Mouse (Mus musculus): ENCODE data around the gene Apol8. TPM values are rescaled to one million over a fixed set of nuclear protein-coding genes. Genes with fewer than 3 reads are reported as not detected.

Apol8 gene
- polyA plus RNA-seq (2015; fragmentation: Nextera tagmentation; extraction: Ambion mirVana), result 0.19 and 0.21 TPM in 2 replicates

DNA sequence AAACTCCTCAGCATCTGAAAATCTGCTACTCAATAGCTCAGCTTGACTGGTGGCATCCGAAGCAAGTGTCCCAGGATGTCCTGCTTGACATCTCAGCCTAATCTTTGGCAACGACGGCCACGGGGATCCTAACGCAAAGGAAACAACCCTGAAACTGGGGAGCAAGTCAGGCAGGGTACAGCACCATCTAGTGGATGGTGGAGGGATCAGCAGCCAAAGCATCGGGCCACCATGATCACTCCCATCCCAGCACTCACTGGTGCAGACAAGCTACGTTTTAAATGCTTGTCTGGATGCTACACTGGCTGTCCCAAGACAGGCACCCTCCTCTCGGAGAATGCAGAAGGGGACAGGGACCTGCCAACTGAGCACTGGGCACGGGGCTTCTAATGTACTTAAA lies at the start of gene Apol8:
Gene Apol8 (minus strand): TSS at position 156 of the 400 bp plus-strand sequence.
- 9% methylated on average over 9 of the region's 9 CpGs for WGBS
- Histone ChIP-seq H3K27ac (ENCODE audit: low read length) (no peak within 1 kb of the TSS), H3K4me3 (ENCODE audit: low read length) (no peak within 1 kb of the TSS), H3K9me3 (ENCODE audit: low read length) (no peaks in the 10 kb centered on the region), H3K4me2 (replicated peaks; ENCODE audit: low read depth, low read length) (no peak within 1 kb of the TSS), H3K36me3 (ENCODE audit: insufficient read depth, low read length) (peaks cover 25% of the 10 kb centered on the region), H3K4me1 (ENCODE audit: insufficient read depth, low read length) (no peaks in the 10 kb centered on the region), H3K9ac (replicated peaks; ENCODE audit: low read length) (no peak within 1 kb of the TSS), H3K27me3 (ENCODE audit: insufficient read depth, low read length) (no peaks in the 10 kb centered on the region)
- ATAC-seq (ENCODE audit: low FRiP score, low TSS enrichment), result no peak

GRCm38 (mm10) chr15:77805657-77806056 lies 48.9 kb upstream of the Apol8 start:
- peaks cover 16% of the 10 kb centered on the region for H3K4me1 ChIP-seq (ENCODE audit: insufficient read depth, low read length)
- no peak overlapping the region for H3K9ac ChIP-seq (replicated peaks; ENCODE audit: low read length)
- no peak overlapping the region for H3K4me3 ChIP-seq (ENCODE audit: low read length)
- H3K36me3 ChIP-seq (ENCODE audit: insufficient read depth, low read length), result peaks cover 76% of the 10 kb centered on the region
- H3K27ac ChIP-seq (ENCODE audit: low read length), result no peak overlapping the region
- H3K4me2 ChIP-seq (replicated peaks; ENCODE audit: low read depth, low read length), result no peak overlapping the region
- no peaks in the 10 kb centered on the region for H3K27me3 ChIP-seq (ENCODE audit: insufficient read depth, low read length)
- ATAC-seq (ENCODE audit: low FRiP score, low TSS enrichment), result no peak
- H3K9me3 ChIP-seq (ENCODE audit: low read length), result no peaks in the 10 kb centered on the region
- 92% methylated on average over 4 of the region's 4 CpGs for WGBS

DNA sequence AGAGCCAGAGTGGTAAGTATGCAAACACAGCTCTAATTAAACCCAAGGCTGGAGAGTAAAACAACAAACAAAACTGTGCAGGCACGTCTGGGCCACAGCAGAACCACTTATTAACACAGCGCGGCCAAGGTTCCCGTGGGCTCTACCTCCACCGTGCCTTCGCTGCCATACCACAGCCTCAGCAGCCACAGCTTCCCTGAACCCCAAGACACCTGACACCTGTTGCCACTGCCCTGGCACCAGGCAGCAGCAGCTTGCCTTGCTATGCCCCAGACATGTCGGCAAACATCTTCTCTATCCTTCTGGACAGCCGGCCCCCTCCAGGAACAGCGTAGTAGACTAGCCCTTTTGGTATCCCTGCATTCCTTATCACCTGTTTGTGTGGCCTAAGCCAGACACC lies 48.1 kb upstream of the Apol8 start:
- Histone ChIP-seq H3K27me3 (ENCODE audit: insufficient read depth, low read length) (no peaks in the 10 kb centered on the region), H3K4me2 (replicated peaks; ENCODE audit: low read depth, low read length) (no peak overlapping the region), H3K4me1 (ENCODE audit: insufficient read depth, low read length) (peaks cover 16% of the 10 kb centered on the region), H3K9ac (replicated peaks; ENCODE audit: low read length) (no peak overlapping the region), H3K4me3 (ENCODE audit: low read length) (no peak overlapping the region), H3K27ac (ENCODE audit: low read length) (no peak overlapping the region), H3K36me3 (ENCODE audit: insufficient read depth, low read length) (peaks cover 73% of the 10 kb centered on the region), H3K9me3 (ENCODE audit: low read length) (no peaks in the 10 kb centered on the region)
- no peak for ATAC-seq (ENCODE audit: low FRiP score, low TSS enrichment)
- WGBS, result 81% methylated on average over 9 of the region's 9 CpGs

GRCm38 (mm10) chr15:77804460-77804859 lies 47.7 kb upstream of the Apol8 start:
- no peak overlapping the region for H3K4me3 ChIP-seq (ENCODE audit: low read length)
- no peaks in the 10 kb centered on the region for H3K9me3 ChIP-seq (ENCODE audit: low read length)
- no peaks in the 10 kb centered on the region for H3K27me3 ChIP-seq (ENCODE audit: insufficient read depth, low read length)
- ATAC-seq (ENCODE audit: low FRiP score, low TSS enrichment), result no peak
- H3K27ac ChIP-seq (ENCODE audit: low read length), result no peak overlapping the region
- H3K4me2 ChIP-seq (replicated peaks; ENCODE audit: low read depth, low read length), result no peak overlapping the region
- H3K9ac ChIP-seq (replicated peaks; ENCODE audit: low read length), result no peak overlapping the region
- H3K36me3 ChIP-seq (ENCODE audit: insufficient read depth, low read length), result peaks cover 69% of the 10 kb centered on the region
- H3K4me1 ChIP-seq (ENCODE audit: insufficient read depth, low read length), result peaks cover 20% of the 10 kb centered on the region
- WGBS, result 84% methylated on average over 6 of the region's 6 CpGs

DNA sequence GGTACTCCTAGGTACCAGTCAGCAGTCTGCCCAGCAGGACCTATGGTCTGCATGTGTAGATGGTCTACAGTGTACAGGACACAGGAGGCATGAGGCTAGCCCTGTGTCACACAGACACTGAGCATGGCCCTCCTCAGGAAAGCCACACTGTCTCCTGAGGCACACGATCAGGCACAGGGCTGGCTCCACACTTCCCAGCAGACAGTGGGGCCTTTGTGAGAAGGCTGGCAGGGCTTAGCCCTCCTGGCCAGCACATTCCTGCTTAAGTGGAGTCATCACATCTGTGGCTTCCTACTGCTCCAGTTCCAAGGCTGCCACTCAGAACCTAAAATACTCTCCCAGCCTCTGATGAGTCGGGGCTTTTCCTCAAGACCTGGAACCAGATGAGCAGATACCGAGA lies 46.9 kb upstream of the Apol8 start:
- Histone ChIP-seq H3K27ac (ENCODE audit: low read length) (peak overlapping the region; percentile 9; the same call in 1 of the 2 replicates), H3K36me3 (ENCODE audit: insufficient read depth, low read length) (peaks cover 61% of the 10 kb centered on the region), H3K4me3 (ENCODE audit: low read length) (no peak overlapping the region), H3K9me3 (ENCODE audit: low read length) (no peaks in the 10 kb centered on the region), H3K9ac (replicated peaks; ENCODE audit: low read length) (no peak overlapping the region), H3K4me1 (ENCODE audit: insufficient read depth, low read length) (peaks cover 27% of the 10 kb centered on the region), H3K4me2 (replicated peaks; ENCODE audit: low read depth, low read length) (no peak overlapping the region), H3K27me3 (ENCODE audit: insufficient read depth, low read length) (no peaks in the 10 kb centered on the region)
- ATAC-seq (ENCODE audit: low FRiP score, low TSS enrichment), result no peak
- WGBS, result 84% methylated on average over 3 of the region's 3 CpGs

DNA sequence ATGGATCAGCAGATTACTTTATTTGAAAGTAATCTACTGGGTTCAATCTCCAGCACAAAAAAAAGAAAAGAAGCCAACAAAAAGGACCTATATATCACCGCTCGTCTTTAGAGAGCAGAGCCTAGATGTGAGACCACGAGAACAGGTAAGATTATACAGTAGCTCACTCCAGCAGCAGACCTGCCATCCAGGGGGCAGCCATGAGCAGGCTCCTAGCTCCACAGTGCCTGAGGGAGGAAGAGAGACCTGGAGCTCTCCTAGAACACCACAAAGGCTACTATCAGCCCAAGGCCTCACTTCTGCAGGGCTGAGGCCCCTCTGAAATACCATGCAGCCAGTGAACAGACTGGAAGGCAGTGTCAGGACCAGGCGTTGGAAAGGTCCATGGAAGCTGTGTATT lies 46.2 kb upstream of the Apol8 start:
- H3K36me3 ChIP-seq (ENCODE audit: insufficient read depth, low read length), result peaks cover 56% of the 10 kb centered on the region
- 75% methylated on average over 4 of the region's 4 CpGs for WGBS
- H3K9ac ChIP-seq (replicated peaks; ENCODE audit: low read length), result no peak overlapping the region
- H3K27ac ChIP-seq (ENCODE audit: low read length), result no peak overlapping the region; the same call in 1 of the 2 replicates
- no peak overlapping the region for H3K4me2 ChIP-seq (replicated peaks; ENCODE audit: low read depth, low read length)
- ATAC-seq (ENCODE audit: low FRiP score, low TSS enrichment), result no peak
- H3K9me3 ChIP-seq (ENCODE audit: low read length), result no peaks in the 10 kb centered on the region
- no peaks in the 10 kb centered on the region for H3K27me3 ChIP-seq (ENCODE audit: insufficient read depth, low read length)
- peaks cover 35% of the 10 kb centered on the region for H3K4me1 ChIP-seq (ENCODE audit: insufficient read depth, low read length)
- H3K4me3 ChIP-seq (ENCODE audit: low read length), result no peak overlapping the region

GRCm38 (mm10) chr15:77801188-77801587 lies 44.4 kb upstream of the Apol8 start:
- H3K4me1 ChIP-seq (ENCODE audit: insufficient read depth, low read length), result peaks cover 47% of the 10 kb centered on the region
- H3K4me2 ChIP-seq (replicated peaks; ENCODE audit: low read depth, low read length), result no peak overlapping the region
- no peaks in the 10 kb centered on the region for H3K27me3 ChIP-seq (ENCODE audit: insufficient read depth, low read length)
- ATAC-seq (ENCODE audit: low FRiP score, low TSS enrichment), result no peak
- peaks cover 48% of the 10 kb centered on the region for H3K36me3 ChIP-seq (ENCODE audit: insufficient read depth, low read length)
- H3K9ac ChIP-seq (replicated peaks; ENCODE audit: low read length), result no peak overlapping the region; the same call in 1 of the 2 replicates
- peak overlapping the region; percentile 99 for H3K27ac ChIP-seq (ENCODE audit: low read length)
- no peak overlapping the region for H3K4me3 ChIP-seq (ENCODE audit: low read length)
- WGBS, result 28% methylated on average over 4 of the region's 4 CpGs
- H3K9me3 ChIP-seq (ENCODE audit: low read length), result no peaks in the 10 kb centered on the region

DNA sequence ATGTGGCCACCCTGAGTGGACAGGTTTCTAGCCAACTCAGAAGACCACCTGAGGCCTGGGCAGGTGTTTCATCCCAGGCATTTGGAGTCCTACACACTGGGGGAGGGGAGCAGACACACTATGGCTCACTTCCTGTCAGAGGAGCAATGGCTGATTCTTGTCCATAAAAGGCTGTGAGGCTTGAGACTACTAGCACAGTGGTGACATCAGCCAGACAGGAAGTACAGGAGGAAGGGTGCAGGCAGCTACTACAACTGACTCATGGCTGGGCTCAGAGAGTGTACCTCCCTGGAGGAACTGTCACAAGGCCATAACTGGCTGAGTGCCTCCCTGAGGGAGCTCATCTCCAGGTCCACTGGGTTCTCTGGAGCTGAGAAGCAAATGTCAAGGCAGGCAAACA lies 43.7 kb upstream of the Apol8 start:
- peaks cover 46% of the 10 kb centered on the region for H3K36me3 ChIP-seq (ENCODE audit: insufficient read depth, low read length)
- H3K4me1 ChIP-seq (ENCODE audit: insufficient read depth, low read length), result peaks cover 47% of the 10 kb centered on the region
- no peak overlapping the region for H3K4me3 ChIP-seq (ENCODE audit: low read length)
- peak overlapping the region; percentile 99 for H3K27ac ChIP-seq (ENCODE audit: low read length)
- H3K9ac ChIP-seq (replicated peaks; ENCODE audit: low read length), result peak overlapping the region; percentile 5
- H3K4me2 ChIP-seq (replicated peaks; ENCODE audit: low read depth, low read length), result no peak overlapping the region
- no peaks in the 10 kb centered on the region for H3K27me3 ChIP-seq (ENCODE audit: insufficient read depth, low read length)
- H3K9me3 ChIP-seq (ENCODE audit: low read length), result no peaks in the 10 kb centered on the region
- ATAC-seq (ENCODE audit: low FRiP score, low TSS enrichment), result peak; percentile 50

DNA sequence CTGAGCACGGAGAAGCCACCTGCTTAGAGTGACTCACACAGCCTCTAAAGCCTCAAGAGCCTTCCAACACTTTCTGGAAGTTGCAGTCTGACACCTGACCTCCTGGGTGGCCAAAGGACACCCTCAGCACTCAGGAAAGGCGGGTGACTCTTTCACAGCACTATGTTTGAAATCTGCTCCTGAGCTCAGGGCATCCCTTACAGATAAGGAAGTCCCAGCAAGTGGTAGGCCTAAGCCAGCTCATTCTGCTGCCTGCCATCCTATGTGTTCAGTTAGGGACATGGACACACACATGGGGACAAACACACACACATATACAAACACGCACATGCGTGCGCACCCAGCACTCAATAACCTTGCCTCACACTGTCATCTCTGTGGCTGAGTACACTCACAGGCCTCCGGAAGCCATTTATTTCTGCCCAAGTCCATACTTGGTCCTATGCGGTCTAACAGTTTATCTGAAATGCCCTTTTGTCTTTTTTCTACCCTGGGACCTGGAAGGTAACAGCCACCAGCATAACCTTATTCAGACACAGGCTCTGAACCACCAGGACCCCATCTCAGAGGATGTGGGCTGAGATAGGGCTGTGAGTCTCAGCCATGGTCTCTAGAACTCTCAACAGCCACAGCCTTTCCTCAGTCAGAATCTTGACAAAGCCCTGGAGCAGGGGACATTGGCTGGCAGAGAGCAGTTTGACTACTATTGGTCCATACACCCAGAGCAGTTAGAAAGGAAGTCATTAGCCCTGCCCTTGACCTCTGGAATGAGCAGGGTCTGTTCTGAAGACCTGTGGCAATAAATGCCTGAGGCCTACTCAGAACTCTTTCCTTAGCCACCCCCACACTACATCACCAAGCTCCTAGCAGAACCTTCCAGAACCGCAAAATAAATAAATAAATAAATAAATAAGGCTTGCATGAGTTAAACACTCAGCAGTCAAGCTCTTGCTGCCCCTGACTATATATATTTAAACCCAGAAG lies 43.0 kb upstream of the Apol8 start:
- Histone ChIP-seq H3K4me1 (ENCODE audit: insufficient read depth, low read length) (peaks cover 52% of the 10 kb centered on the region), H3K4me3 (ENCODE audit: low read length) (no peak overlapping the region), H3K27ac (ENCODE audit: low read length) (peak overlapping the region; percentile 99), H3K4me2 (replicated peaks; ENCODE audit: low read depth, low read length) (no peak overlapping the region), H3K9ac (replicated peaks; ENCODE audit: low read length) (peak overlapping the region; percentile 52), H3K9me3 (ENCODE audit: low read length) (no peaks in the 10 kb centered on the region), H3K27me3 (ENCODE audit: insufficient read depth, low read length) (no peaks in the 10 kb centered on the region), H3K36me3 (ENCODE audit: insufficient read depth, low read length) (peaks cover 46% of the 10 kb centered on the region)
- WGBS, result 78% methylated on average over 8 of the region's 8 CpGs
- no peak for ATAC-seq (ENCODE audit: low FRiP score, low TSS enrichment)

All from kidney, embryonic 16.5 days (tissue).